Mouse (Mus musculus) G1E (cell line): ENCODE measurements around the gene Obsl1.

ENCODE experiments used
- CTCF ChIP-seq: IDR thresholded peaks from 2 replicates; pipeline ENCODE4 v1.5.1; 2012; ENCODE audit warnings: low read depth, low read length, inconsistent platforms, mixed read lengths
- GATA1 ChIP-seq: IDR thresholded peaks from 2 replicates; pipeline ENCODE4 v1.6.1; 2012; ENCODE audit warnings: borderline replicate concordance, low read length, inconsistent platforms, mixed read lengths
- TAL1 ChIP-seq: conservative IDR thresholded peaks from 2 replicates; pipeline ENCODE4 v1.6.1; 2012; ENCODE audit warnings: low read depth, low read length, inconsistent platforms, mixed read lengths

GRCm38 (mm10) chr1:75457710-75458024, 48.6 kb downstream of the Obsl1 start:
- TF ChIP-seq CTCF (no peak), TAL1 (no peak), GATA1 (no peak)
